Mouse (Mus musculus) inflammation-experienced regulatory T-cells, adult 6 months (primary cell): ENCODE data around the gene Olfr48. TPM values are rescaled to one million over a fixed set of nuclear protein-coding genes. Genes with fewer than 3 reads are reported as not detected.

Experiments used
- ATAC-seq: one replicate; pipeline ENCODE4 v1.8.0; 2017
- polyA plus RNA-seq, 3 experiments: library from polyadenylated mRNA; unstranded; fragments of 100-300 nt; shearing (Covaris generic); gene quantifications; one replicate each; pipeline ENCODE4 v1.2.1; 2017

The Olfr48 gene
- not detected for polyA plus RNA-seq

GRCm38 (mm10) chr2:89848105-89848504, at the start of gene Olfr48:
Gene Olfr48 (minus strand): TSS chr2:89848205.
- no peak for ATAC-seq

- no peak for ATAC-seq
Measured at GRCm38 (mm10) chr2:89878137-89878536, 30.1 kb upstream of the Olfr48 start, which contains the start of gene Olfr1257. Gene Olfr1257 (plus strand): TSS chr2:89878437.

- no peak for ATAC-seq
Measured at GRCm38 (mm10) chr2:89849230-89849629, 1.2 kb upstream of the Olfr48 start.

GRCm38 (mm10) chr2:89841455-89841854, 6.5 kb downstream of the Olfr48 start, which contains the start of gene Olfr1256:
Gene Olfr1256 (minus strand): TSS chr2:89841555.
- ATAC-seq: no peak

GRCm38 (mm10) chr2:89820216-89820615, 27.8 kb downstream of the Olfr48 start:
- no peak for ATAC-seq

- no peak for ATAC-seq
Measured at GRCm38 (mm10) chr2:89811751-89812150, 36.3 kb downstream of the Olfr48 start, which contains the start of gene Olfr1255. Gene Olfr1255 (plus strand): TSS chr2:89812051.

GRCm38 (mm10) chr2:89810751-89811150, 37.3 kb downstream of the Olfr48 start:
- ATAC-seq: no peak

GRCm38 (mm10) chr2:89799583-89799982, 48.4 kb downstream of the Olfr48 start:
- ATAC-seq: no peak

- ATAC-seq: no peak
Measured at GRCm38 (mm10) chr2:89793519-89793918, 54.5 kb downstream of the Olfr48 start, which contains the start of gene Olfr1254. Gene Olfr1254 (minus strand): TSS chr2:89793619.

Other genes starting within 250 kb of the Olfr48 start
- under 1 TPM in 1 of 3 experiments, not detected in 2; 0.07 TPM for gene Olfr1247, start 234.1 kb downstream of the Olfr48 start, polyA plus RNA-seq
- gene Olfr1248, start 230.0 kb downstream of the Olfr48 start, polyA plus RNA-seq: not detected
- gene Olfr1249, start 213.2 kb downstream of the Olfr48 start, polyA plus RNA-seq: not detected
- gene Olfr1250, start 186.7 kb downstream of the Olfr48 start, polyA plus RNA-seq: not detected
- not detected for gene Olfr1251, start 176.3 kb downstream of the Olfr48 start, polyA plus RNA-seq
- gene Olfr1252, start 123.2 kb downstream of the Olfr48 start, polyA plus RNA-seq: not detected
- gene Olfr1253, start 91.1 kb downstream of the Olfr48 start, polyA plus RNA-seq: not detected
- gene Olfr1254, start 54.6 kb downstream of the Olfr48 start, polyA plus RNA-seq: not detected
- not detected for gene Olfr1255, start 36.2 kb downstream of the Olfr48 start, polyA plus RNA-seq
- not detected for gene Olfr1256, start 6.7 kb downstream of the Olfr48 start, polyA plus RNA-seq
- not detected for gene Olfr1257, start 30.2 kb upstream of the Olfr48 start, polyA plus RNA-seq
- not detected for gene Olfr1258, start 79.1 kb upstream of the Olfr48 start, polyA plus RNA-seq
- gene Olfr1259, start 100.5 kb upstream of the Olfr48 start, polyA plus RNA-seq: not detected
- gene Olfr1260, start 126.1 kb upstream of the Olfr48 start, polyA plus RNA-seq: not detected
- not detected for gene Olfr1261, start 143.0 kb upstream of the Olfr48 start, polyA plus RNA-seq
- gene Olfr1262, start 151.9 kb upstream of the Olfr48 start, polyA plus RNA-seq: not detected
- not detected for gene Olfr1263, start 163.9 kb upstream of the Olfr48 start, polyA plus RNA-seq
- gene Olfr1264, start 177.4 kb upstream of the Olfr48 start, polyA plus RNA-seq: not detected
- gene Olfr1265, start 187.1 kb upstream of the Olfr48 start, polyA plus RNA-seq: not detected
- gene Olfr140, start 215.4 kb upstream of the Olfr48 start, polyA plus RNA-seq: not detected